Mouse (Mus musculus) CD4-positive naive resting alpha-beta T cell, adult 57 days (primary cell): ENCODE measurements around the gene Galnt3. TPM values are rescaled to one million over a fixed set of nuclear protein-coding genes. Genes with fewer than 3 reads are reported as not detected.

Experiments
- total RNA-seq: library from RNA; stranded (reverse); gene quantifications from one replicate; pipeline ENCODE4 v1.2.4, GENCODE M21; 2023

Gene Galnt3
- 0.47 TPM for total RNA-seq

DNA sequence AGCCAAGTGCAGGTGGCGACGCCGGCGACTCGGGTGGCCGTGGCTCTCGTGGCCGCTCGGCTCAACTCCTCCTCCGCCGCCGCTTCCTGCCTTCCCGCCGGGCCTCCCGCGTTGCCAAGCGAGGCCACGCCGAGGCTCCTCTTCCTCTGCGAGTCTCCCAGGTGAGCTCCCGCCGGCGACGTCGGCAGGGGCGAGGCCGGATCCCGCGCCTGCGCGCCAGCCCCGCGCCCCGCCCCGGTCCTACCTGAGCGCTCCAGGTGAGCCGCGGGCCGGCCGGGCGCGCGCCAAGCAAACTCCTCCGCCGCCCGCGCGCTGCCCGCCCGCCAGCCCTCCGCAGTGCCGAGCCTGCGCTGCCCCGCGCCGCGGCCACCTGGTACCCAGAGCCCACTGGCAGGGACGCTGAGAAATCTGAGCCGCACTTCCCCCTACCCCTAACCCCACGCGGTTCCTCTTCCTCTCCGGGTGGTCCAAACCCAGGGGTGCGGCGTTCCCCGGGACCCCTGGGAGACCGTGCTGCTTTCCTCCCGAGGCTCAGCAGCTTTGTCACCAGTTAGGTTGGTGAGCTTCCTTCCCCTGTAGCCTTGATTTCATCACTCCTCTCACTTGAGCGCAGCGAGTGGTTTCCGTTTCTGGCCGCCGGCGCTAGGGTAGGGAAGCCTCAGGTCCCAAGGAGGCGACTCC, at the start of gene Galnt3:
Galnt3 (minus strand) TSS at position 404 of the 681 bp plus-strand sequence.

Other genes with a start within 250 kb of the Galnt3 start
- gene Ttc21b, start 131.6 kb upstream of the Galnt3 start, total RNA-seq, result 4.5 TPM